Mouse (Mus musculus): ENCODE measurements around the gene Nedd4.
"Not testable (repeated sequence)": the region's sequence is repeated elsewhere in the genome, so short reads cannot be mapped to it uniquely, and the experiment has no call there.

Nedd4 gene

DNA sequence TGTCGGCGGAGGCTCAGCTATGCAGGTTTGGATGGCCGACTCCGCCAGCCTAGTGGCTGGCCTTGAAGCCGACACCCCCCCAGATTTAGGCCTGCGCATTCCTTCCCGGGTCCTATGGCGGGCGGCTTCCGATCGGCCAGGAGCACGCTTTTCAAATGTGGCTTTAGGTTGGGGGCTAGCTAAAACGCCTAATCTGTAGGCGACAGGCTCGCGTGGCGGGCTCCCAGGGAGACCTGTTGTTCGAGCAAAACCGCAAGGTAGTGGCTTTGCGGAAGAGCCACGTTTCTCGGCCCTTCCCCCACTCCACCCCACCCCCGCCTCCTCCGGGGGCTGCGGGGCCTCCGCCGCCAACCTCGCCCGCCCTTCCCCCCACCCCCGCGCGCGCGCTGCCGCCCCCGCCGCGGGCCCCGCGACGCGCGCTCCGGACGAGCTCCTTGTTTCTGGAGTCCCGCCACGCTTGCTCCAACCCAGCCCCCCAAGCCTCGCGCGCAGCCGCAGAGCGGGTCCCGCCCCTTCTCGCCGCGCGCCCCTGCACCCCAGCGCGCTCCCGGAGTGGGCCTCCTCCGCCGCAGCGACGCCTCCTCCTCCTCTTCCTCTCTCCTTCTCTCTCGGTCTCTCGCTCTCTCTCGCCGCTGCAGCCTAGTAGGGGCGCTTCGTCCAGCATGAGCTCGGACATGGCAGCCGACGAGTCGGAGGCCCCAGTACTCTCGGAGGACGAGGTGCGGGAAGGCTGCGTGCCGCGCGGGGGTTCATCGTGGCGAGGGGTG lies at the start of gene Nedd4:
Nedd4 (plus strand) TSS at position 452 of the 767 bp plus-strand sequence.
- peak; percentile 68 for DNase-seq (ENCODE audit: low read depth, low spot score)

DNA sequence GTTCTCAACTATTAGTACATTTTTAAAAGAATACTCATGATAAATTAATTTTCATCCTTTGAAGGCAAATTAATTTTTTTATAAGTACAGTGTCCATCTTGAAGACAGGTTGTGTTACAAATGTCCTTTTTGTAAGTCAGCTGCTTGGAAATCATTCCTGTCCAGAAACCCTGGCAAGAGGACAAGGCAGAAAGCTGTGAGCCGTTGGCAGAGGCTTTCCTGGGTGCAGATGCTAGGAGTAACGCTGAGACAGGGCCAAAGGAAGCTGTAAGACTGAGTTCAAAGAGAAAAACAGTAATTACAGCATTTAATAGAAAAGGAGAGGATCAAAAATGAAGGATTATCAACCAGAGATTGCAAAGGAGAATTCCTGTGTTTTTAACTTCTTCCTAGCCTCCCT lies 48.3 kb upstream of the Nedd4 start:
- no peak for DNase-seq (ENCODE audit: low read depth, low spot score)

GRCm38 (mm10) chr9:72614786-72615480 lies 47.2 kb upstream of the Nedd4 start:
- DNase-seq (ENCODE audit: low read depth, low spot score), result no peak

DNA sequence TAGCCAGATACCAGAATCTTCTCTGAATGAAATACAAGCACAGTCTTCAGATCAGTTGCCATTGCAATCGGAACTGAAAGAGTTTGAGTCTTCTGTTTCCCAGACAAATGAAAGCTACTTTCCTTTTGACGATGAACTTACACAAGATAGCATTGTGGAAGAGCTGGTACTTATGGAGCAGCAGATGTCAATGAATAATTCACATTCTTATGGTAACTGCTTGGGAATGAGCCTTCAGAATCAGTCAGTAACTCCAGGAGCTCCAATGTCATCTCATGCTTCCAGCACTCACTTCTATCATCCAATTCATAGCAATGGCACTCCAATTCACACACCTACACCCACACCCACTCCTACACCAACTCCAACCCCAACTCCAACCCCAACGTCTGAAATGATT lies 44.1 kb upstream of the Nedd4 start:
- DNase-seq (ENCODE audit: low read depth, low spot score), result no peak

DNA sequence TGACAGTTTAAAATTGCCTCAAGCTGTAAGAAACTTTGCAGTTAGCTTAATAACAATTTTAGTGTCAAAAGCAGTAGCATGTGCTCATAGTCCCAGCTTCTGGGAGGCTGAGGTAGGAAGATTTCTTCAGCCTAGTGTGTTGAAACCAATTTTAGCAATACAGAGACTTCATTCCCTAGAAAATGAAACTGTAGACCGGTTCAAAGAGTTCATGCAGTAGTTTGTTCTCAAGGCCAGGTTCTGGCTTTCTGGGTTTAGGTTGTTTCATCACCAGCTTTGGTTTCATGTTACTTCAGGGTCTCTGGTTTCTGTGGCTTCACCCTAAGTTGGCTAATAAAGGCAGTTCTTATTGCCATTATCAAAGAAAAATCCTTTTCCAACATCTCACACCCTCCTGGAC lies 38.5 kb upstream of the Nedd4 start:
- no peak for DNase-seq (ENCODE audit: low read depth, low spot score)

GRCm38 (mm10) chr9:72627598-72627997 lies 34.5 kb upstream of the Nedd4 start:
- no peak for DNase-seq (ENCODE audit: low read depth, low spot score)

DNA sequence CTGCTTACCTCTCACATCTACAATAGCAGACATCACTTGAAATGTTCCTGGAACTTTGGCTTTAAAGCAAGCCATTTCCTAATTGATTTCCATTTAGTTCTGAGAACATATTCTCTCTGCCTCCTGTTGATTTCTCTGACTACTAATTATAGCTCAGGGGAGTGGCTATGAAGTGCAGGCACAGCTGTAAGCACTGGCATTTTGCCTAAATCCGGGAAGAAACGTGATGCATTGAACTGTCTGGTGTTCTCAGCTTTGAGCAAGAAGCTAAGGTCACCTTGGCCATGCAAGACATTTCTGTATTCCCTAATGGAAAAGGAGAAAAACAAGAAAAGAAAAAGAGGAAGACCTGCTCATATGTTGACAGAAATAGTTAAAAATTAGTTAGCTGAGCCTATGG lies 33.6 kb upstream of the Nedd4 start:
- DNase-seq (ENCODE audit: low read depth, low spot score), result no peak

DNA sequence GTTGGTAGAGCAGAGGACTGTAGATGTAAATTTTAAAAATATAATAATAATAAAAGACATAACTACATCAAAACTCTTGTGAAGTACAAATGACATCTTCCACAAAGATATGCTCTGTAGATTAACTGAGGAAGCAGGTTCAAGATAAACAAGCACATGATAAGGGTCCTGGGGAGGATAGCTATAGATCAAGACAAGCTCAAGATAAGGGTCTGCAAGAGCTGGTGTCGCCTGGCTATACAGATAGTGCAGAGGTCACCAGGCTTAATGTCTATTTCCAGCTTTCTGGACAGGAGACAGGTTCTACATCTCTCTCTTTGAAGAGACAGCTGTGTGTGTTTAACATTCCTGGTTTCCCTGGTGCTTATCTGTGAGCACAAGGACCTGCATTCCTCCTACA lies 29.9 kb upstream of the Nedd4 start:
- no peak for DNase-seq (ENCODE audit: low read depth, low spot score)

- DNase-seq (ENCODE audit: low read depth, low spot score), result peak; percentile 35
Observed at GRCm38 (mm10) chr9:72635134-72635533, 27.0 kb upstream of the Nedd4 start.

DNA sequence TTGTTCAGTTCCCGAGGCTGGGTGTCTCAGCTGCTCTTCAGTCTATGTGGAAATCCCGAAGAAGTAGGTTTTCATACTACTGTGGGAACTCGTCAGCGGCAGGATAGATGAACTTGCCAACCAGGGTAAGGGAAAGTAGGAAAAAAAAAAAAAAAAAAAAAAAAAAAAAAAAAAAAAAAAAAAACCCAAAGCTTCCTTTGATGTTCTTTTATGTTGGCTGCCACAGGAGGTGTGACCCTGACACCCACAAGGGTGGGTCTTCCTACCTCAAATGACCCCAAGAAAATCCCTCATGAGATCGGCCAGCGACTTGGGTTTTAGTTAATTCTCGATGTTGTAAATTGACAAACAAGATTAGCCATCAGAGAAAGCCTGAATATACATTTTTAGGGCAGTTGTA lies 25.6 kb upstream of the Nedd4 start:
- no peak for DNase-seq (ENCODE audit: low read depth, low spot score)

DNA sequence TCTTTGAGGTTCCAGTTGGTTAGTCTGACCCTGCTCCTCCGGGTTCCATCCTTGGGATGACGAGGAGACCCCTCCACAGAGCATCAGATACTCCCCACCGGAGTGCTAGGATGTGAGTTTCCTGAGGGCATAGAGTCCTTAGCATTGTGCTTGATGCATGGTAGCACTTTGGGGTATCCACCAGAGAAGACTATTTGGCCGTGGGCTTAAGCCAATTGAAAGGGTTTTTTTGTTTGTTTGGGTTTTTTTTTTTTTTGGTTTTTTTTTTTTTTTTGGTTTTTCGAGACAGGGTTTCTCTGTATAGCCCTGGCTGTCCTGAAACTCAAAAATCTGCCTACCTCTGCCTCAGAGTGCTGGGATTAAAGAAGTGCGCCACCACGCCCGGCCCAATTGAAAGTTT lies 24.9 kb upstream of the Nedd4 start:
- no peak for DNase-seq (ENCODE audit: low read depth, low spot score)

- no peak for DNase-seq (ENCODE audit: low read depth, low spot score)
Observed at GRCm38 (mm10) chr9:72638951-72639842, 22.9 kb upstream of the Nedd4 start.

DNA sequence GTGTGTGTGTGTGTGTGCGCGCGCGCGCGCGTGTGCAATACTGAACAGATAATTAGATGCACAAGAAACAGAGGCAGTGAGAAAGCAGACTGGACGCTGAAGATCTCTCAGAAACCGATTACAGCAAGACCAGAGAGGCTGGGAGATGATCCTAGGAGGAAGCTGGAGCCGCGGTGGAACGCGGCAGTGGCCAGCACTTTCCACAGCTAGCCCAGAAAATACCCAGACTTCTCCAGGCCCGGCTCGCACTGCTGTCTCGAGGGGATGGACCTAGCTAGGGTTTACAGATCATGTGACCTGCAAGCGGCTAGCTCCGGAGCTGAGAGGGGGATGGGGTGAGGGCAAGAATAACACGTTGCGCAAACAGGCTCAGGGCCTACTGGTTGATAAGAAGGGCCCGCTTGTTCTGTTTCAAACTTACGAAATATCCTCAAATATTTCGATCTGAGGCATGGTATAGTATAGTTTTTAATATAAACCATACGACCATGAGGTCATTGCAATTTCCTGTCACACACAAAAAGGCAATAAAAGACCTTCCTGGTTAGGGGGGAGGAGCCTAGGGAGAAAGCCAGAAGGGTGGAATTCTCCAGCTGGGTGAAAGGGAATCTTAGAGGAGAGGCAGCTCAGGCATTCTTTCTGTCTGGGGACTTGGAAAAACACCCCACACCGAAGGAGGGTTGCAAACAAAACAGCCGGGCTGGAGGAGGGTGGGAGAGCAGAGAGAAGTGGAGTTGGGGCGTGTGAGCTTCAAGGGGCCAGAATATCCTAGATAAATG lies 22.1 kb upstream of the Nedd4 start:
- DNase-seq (ENCODE audit: low read depth, low spot score), result peak; percentile 16

DNA sequence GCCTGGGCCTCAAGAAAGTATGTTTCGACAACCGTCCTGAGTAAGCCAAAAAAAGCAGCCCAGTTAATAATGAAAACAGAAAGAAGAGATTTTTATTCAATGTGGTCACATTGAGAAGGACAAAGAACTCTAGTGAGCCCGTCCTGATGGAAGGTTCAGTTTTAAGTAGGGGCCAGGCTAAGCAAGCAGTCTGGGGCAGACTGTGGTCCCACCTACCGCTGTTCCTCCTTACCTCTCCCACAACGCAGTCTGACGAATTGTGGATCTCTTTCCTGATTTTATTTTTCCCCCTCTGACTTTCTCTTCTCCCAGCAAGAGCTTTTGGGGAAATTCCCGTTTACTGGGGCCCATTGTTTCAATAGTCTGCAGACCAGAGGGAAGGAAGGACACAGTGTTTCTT lies 21.5 kb upstream of the Nedd4 start:
- DNase-seq (ENCODE audit: low read depth, low spot score), result no peak

GRCm38 (mm10) chr9:72641093-72641680 lies 21.0 kb upstream of the Nedd4 start:
- no peak for DNase-seq (ENCODE audit: low read depth, low spot score)

- not testable (repeated sequence) for DNase-seq (ENCODE audit: low read depth, low spot score)
Observed at GRCm38 (mm10) chr9:72642756-72643447, 19.2 kb upstream of the Nedd4 start.

DNA sequence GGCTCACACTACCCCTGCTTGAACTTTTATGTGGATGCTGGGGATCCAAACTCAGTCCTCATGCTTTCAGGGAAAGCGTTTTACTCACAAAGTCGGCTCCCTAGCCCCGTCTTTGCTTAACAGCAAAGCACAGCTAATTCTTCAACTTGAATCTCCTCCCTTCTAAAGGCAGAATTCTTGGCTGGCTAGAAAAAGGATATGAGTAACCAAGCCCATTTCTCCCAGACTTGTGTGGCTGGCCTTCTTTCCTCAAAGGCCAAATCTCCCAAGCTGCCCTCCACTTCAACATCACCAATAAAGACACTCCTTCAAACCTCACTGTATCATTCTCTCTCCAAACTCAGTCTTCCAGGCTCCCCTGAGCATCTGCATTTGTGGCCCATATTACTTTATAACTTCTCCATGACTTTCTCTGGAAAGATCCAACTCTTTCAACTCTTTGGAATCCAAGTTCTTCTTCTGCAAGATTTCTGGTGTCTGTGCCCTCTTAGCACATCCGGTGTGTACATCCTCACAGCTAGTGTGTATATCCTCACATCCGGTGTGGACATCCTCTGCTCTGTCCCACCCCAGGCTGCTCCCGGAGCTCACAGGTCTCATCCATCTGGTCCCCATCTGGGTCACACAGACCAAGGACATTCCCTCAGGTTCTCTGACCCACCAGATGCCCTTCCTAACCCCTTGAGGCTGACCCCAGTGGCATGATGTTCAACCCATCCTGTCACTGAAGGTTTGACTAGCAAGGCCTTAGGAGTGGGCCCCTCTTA lies 18.3 kb upstream of the Nedd4 start:
- DNase-seq (ENCODE audit: low read depth, low spot score), result no peak

DNA sequence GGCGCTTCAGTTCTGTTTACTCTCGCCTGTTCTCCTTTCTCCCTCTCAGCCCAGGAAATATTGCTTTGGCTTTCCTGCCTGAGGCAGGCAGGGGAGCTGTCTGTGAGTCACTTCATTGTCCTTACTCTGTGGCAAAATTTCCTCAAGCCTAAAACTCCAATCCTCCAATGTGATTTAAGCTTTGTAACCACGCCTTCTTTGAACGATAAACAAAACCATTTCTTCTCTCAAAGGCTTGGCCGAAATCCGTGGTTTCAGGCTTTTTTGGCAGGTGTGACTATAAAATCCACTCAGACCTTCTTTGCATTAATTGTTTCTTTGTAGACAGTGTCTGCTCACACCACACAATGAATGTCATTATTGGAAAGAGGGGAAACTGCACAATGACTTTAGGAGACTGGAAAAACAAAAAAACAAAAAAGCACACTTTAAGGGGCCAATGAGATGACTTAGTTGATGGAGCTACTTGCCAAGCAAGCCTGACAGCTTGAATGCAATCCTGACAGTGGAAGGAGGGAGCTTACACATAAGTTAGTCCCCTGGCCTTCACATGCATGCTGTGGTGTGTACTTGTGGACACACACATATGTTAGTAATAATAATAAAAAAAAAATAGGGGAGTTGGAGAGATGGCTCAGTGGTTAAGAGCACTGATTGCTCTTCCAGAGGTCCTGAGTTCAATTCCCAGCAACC lies 17.6 kb upstream of the Nedd4 start:
- DNase-seq (ENCODE audit: low read depth, low spot score), result no peak

DNA sequence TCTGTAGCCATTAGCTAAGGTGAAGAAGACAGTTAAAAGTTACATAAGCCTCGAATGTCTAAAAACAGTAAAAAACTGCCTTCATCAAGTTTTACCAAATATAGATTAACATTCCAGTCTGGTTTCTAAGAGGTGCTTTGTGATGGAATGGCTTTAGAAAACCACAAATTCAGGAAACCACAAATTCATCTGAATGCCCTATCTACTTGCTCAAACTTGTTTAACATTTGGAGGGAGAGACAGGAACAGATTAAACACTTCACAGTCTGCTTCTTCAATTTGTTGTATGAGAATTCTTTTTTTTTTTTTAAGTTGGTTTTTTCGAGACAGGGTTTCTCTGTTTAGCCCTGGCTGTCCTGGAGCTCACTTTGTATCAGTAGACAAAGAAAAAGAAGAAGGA lies 12.4 kb upstream of the Nedd4 start:
- DNase-seq (ENCODE audit: low read depth, low spot score), result no peak

All from CD4-positive helper T cell, adult 2 months (primary cell).